Mouse (Mus musculus) megakaryocyte, embryonic 14.5 days (primary cell): Measurements from ENCODE around the gene Trmt1l.

ENCODE experiments used
- FLI1 ChIP-seq: IDR thresholded peaks from 2 replicates; pipeline ENCODE4 v1.6.1; 2012; ENCODE audit warnings: low read length, inconsistent platforms, mixed read lengths
- GATA1 ChIP-seq: IDR thresholded peaks from 3 replicates; pipeline ENCODE4 v1.6.1; 2012; ENCODE audit warnings: mixed read lengths, low read length, inconsistent platforms, borderline replicate concordance

DNA sequence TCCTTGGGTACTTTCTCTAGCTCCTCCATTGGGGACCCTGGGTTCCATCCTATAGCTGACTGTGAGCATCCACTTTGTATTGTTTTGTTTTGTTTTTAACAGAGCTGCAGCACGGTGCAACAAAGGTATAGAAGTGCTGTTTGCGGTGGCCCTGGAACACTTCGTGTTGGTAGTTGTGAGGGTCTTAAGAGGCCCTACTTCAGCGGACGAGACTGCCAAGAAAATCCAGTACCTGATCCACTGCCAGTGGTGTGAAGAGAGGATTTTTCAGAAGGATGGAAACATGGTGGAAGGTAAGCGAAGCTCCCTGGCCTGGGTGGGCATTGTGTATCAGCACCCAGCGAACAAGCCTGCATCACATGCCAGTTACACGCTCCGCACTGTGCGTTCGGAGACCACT lies 23.6 kb downstream of the Trmt1l start:
- no peak for TF ChIP-seq FLI1
- no peak for TF ChIP-seq GATA1
